Mouse (Mus musculus) G1E (cell line): Measurements from ENCODE around the gene Arg2. TPM values are rescaled to one million over a fixed set of nuclear protein-coding genes. Genes with fewer than 3 reads are reported as not detected.

Source experiments
- ATAC-seq: 2 replicates; pipeline ENCODE4 v1.8.0; 2016; ENCODE audit warnings: mild to moderate bottlenecking; ENCODE audit not compliant: insufficient number of reproducible peaks, poor library complexity, low FRiP score, severe bottlenecking; ENCODE audit errors: extremely low read depth
- DNase-seq: peaks from one replicate; pipeline ENCODE4 v3.0.0; 2012; ENCODE audit warnings: low spot score
- H3K27me3 ChIP-seq: 2 replicates; pipeline ENCODE4 v1.6.1; 2012; ENCODE audit warnings: mild to moderate bottlenecking, low read length, inconsistent platforms; ENCODE audit not compliant: insufficient read depth
- H3K36me3 ChIP-seq: replicated peaks from 2 replicates; pipeline ENCODE3; 2012; ENCODE audit warnings: mild to moderate bottlenecking, inconsistent platforms
- H3K4me1 ChIP-seq: 2 replicates; pipeline ENCODE4 v1.6.1; 2012; ENCODE audit warnings: low read depth, low read length, inconsistent platforms, mixed read lengths; ENCODE audit not compliant: insufficient read depth
- H3K4me3 ChIP-seq: 2 replicates; pipeline ENCODE4 v1.5.1; 2012; ENCODE audit warnings: low read depth, mild to moderate bottlenecking, inconsistent platforms, low read length, moderate library complexity, mixed read lengths
- H3K9me3 ChIP-seq: replicated peaks from 2 replicates; pipeline ENCODE4 v1.6.1; 2012; ENCODE audit warnings: inconsistent platforms
- CTCF ChIP-seq: IDR thresholded peaks from 2 replicates; pipeline ENCODE4 v1.5.1; 2012; ENCODE audit warnings: low read depth, low read length, inconsistent platforms, mixed read lengths
- GATA1 ChIP-seq: IDR thresholded peaks from 2 replicates; pipeline ENCODE4 v1.6.1; 2012; ENCODE audit warnings: borderline replicate concordance, low read length, inconsistent platforms, mixed read lengths
- GATA2 ChIP-seq: IDR thresholded peaks from 2 replicates; pipeline ENCODE4 v1.6.1; 2012; ENCODE audit warnings: low read depth, low read length, inconsistent platforms, borderline replicate concordance
- POLR2AphosphoS5 ChIP-seq: IDR thresholded peaks from 2 replicates; pipeline ENCODE4 v1.6.1; 2012; ENCODE audit warnings: low read depth, low read length, inconsistent platforms; ENCODE audit not compliant: insufficient replicate concordance
- TAL1 ChIP-seq: conservative IDR thresholded peaks from 2 replicates; pipeline ENCODE4 v1.6.1; 2012; ENCODE audit warnings: low read depth, low read length, inconsistent platforms, mixed read lengths
- polyA plus RNA-seq: library from polyadenylated mRNA; stranded (reverse); fragments of >175 nt; gene quantifications from 2 replicates; pipeline ENCODE4 v1.2.3, GENCODE M21; 2012
- total RNA-seq, 2 experiments: library from RNA; stranded (forward) in 1 of 2; stranded (reverse) in 1 of 2; fragments of 200-1000 nt in 1 of 2; fragments of >200 nt in 1 of 2; fragmentation: Nextera tagmentation in 1 of 2; gene quantifications; 2 replicates each; pipeline ENCODE4 v1.2.3; 2014 to 2017

Gene Arg2
- total and polyA plus RNA-seq, 3 experiments: 0.75 TPM; not detected in 2

GRCm38 (mm10) chr12:79135105-79135504 is 4.5 kb downstream of the Arg2 start:
- Histone ChIP-seq H3K4me3 (no peak overlapping the region), H3K9me3 (no peaks in the 10 kb centered on the region), H3K4me1 (peaks cover 9% of the 10 kb centered on the region), H3K27me3 (peaks cover 54% of the 10 kb centered on the region), H3K36me3 (no peaks in the 10 kb centered on the region)
- TF ChIP-seq CTCF (no peak), GATA2 (no peak), GATA1 (no peak), POLR2AphosphoS5 (no peak), TAL1 (no peak)
- ATAC-seq (no peak), DNase-seq (no peak)

GRCm38 (mm10) chr12:79136949-79137348 is 6.4 kb downstream of the Arg2 start:
- 0 out of 2 replicates have a peak, but pooled peaks cover 2% of the 10 kb centered on the region for H3K4me1 ChIP-seq
- no peaks in the 10 kb centered on the region for H3K36me3 ChIP-seq
- no peak overlapping the region for H3K4me3 ChIP-seq
- TF ChIP-seq TAL1: no peak
- no peak for TF ChIP-seq CTCF
- TF ChIP-seq GATA1: no peak
- no peak for TF ChIP-seq POLR2AphosphoS5
- TF ChIP-seq GATA2: no peak
- ATAC-seq: no peak
- no peak for DNase-seq
- peaks cover 39% of the 10 kb centered on the region for H3K27me3 ChIP-seq
- no peaks in the 10 kb centered on the region for H3K9me3 ChIP-seq

- ATAC-seq (no peak), DNase-seq (no peak)
- Histone ChIP-seq H3K36me3 (no peaks in the 10 kb centered on the region), H3K4me1 (0 out of 2 replicates have a peak, but pooled peaks cover 2% of the 10 kb centered on the region), H3K27me3 (peaks cover 31% of the 10 kb centered on the region), H3K9me3 (no peaks in the 10 kb centered on the region), H3K4me3 (no peak overlapping the region)
- TF ChIP-seq CTCF (no peak), GATA1 (no peak), TAL1 (no peak), POLR2AphosphoS5 (no peak), GATA2 (no peak)
Measured at GRCm38 (mm10) chr12:79138999-79139398, 8.4 kb downstream of the Arg2 start.

- no peak for DNase-seq
- no peak for ATAC-seq
- TF ChIP-seq GATA1 (no peak), CTCF (no peak), TAL1 (no peak), POLR2AphosphoS5 (no peak), GATA2 (no peak)
- H3K27me3 ChIP-seq: peaks cover 31% of the 10 kb centered on the region
- H3K9me3 ChIP-seq: no peaks in the 10 kb centered on the region
- H3K36me3 ChIP-seq: no peaks in the 10 kb centered on the region
- 0 out of 2 replicates have a peak, but pooled peaks cover 2% of the 10 kb centered on the region for H3K4me1 ChIP-seq
- no peak overlapping the region for H3K4me3 ChIP-seq
Measured at GRCm38 (mm10) chr12:79139417-79139816, 8.8 kb downstream of the Arg2 start.

- peaks cover 19% of the 10 kb centered on the region for H3K27me3 ChIP-seq
- no peak overlapping the region for H3K4me3 ChIP-seq
- no peak for TF ChIP-seq CTCF
- no peak for TF ChIP-seq GATA2
- no peak for TF ChIP-seq GATA1
- TF ChIP-seq TAL1: no peak
- TF ChIP-seq POLR2AphosphoS5: no peak
- ATAC-seq: no peak
- no peaks in the 10 kb centered on the region for H3K36me3 ChIP-seq
- no peaks in the 10 kb centered on the region for H3K9me3 ChIP-seq
- 0 out of 2 replicates have a peak, but pooled peaks cover 2% of the 10 kb centered on the region for H3K4me1 ChIP-seq
- no peak for DNase-seq
Measured at GRCm38 (mm10) chr12:79140811-79141210, 10.2 kb downstream of the Arg2 start.

- H3K4me3 ChIP-seq: no peak overlapping the region
- no peaks in the 10 kb centered on the region for H3K9me3 ChIP-seq
- H3K27me3 ChIP-seq: peaks cover 19% of the 10 kb centered on the region
- TF ChIP-seq CTCF (no peak), GATA1 (no peak), TAL1 (no peak), POLR2AphosphoS5 (no peak), GATA2 (no peak)
- ATAC-seq (no peak), DNase-seq (no peak)
- 0 out of 2 replicates have a peak, but pooled peaks cover 2% of the 10 kb centered on the region for H3K4me1 ChIP-seq
- no peaks in the 10 kb centered on the region for H3K36me3 ChIP-seq
Measured at GRCm38 (mm10) chr12:79141384-79141783, 10.8 kb downstream of the Arg2 start.

GRCm38 (mm10) chr12:79149653-79150052 is 19.1 kb downstream of the Arg2 start:
- Histone ChIP-seq H3K36me3 (peaks cover 35% of the 10 kb centered on the region), H3K9me3 (no peaks in the 10 kb centered on the region), H3K4me3 (no peak overlapping the region), H3K4me1 (no peaks in the 10 kb centered on the region), H3K27me3 (no peaks in the 10 kb centered on the region)
- ATAC-seq (no peak), DNase-seq (no peak)
- TF ChIP-seq CTCF: no peak
- no peak for TF ChIP-seq GATA2
- no peak for TF ChIP-seq POLR2AphosphoS5
- no peak for TF ChIP-seq TAL1
- TF ChIP-seq GATA1: no peak
